Mouse (Mus musculus) lung, postnatal 0 days (tissue): ENCODE results near the gene Efcab5.

Experiments
- CTCF ChIP-seq: IDR thresholded peaks from 2 replicates; pipeline ENCODE4 v1.5.1; 2016; ENCODE audit warnings: antibody characterized with exemption, mild to moderate bottlenecking
- EP300 ChIP-seq: IDR thresholded peaks from 2 replicates; pipeline ENCODE4 v1.6.1; 2016; ENCODE audit warnings: antibody characterized with exemption, mild to moderate bottlenecking, control low read depth

DNA sequence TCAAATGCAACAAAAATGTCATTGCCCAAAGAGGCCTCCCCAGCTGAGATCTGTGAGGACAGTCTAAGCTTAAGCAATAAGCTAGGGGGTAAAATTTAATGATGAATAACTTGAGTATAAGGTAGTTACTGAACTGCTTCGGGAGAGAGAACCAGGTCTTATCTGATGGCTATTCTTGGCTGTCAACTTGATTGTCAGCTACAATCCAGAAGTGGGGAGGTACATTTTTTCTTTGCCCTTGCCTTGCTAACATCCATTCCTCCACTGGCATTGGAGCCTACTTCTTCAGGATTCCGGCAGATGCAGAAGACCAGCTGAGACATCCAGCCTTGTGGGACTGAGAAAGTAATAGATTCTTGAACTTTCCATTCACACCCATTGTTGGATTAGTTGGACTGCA, 101.8 kb downstream of the Efcab5 start:
- TF ChIP-seq EP300 (no peak), CTCF (no peak)
